Mouse (Mus musculus): ENCODE data around the gene Rora.
A peak's percentile ranks its signal among the peaks of the same experiment; 100 is the strongest.

DNA sequence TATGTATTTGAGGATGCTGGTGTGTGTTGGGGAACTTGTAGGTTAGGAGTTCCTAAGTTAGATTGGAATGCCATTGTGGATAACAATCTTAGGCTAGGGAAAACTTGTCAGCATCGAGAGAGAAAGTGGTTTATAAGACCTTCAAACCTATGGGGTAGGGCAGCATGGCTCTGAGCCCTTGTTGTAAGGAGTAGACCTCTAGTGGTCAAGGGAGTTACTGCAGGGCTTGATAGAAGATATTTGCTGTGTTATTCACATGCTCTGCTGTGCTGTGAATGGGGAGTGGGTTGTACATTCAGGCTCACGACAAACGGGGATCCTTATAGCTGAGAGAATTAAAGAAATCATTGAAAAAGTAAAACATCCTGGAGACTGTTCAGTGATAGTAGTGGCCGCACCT is 35.8 kb downstream of the Rora start:
- TF ChIP-seq CTCF (IDR thresholded peaks at IDR 0.05; ENCODE audit: low read depth) (peak; percentile 80), EP300 (IDR thresholded peaks at IDR 0.05; ENCODE audit: low read depth) (no peak)
